Mouse (Mus musculus): ENCODE data around the gene Cdc34b. TPM values are rescaled to one million over a fixed set of nuclear protein-coding genes. Genes with fewer than 3 reads are reported as not detected.

Cdc34b gene
- polyA plus RNA-seq, 1 experiment from 2014 or later: not detected

GRCm38 (mm10) chr11:94762281-94762680 lies 20.7 kb downstream of the Cdc34b start:
- Histone ChIP-seq H3K27ac (ENCODE audit: low read depth, low read length) (no peak overlapping the region), H3K4me2 (ENCODE audit: low read length) (no peak overlapping the region), H3K9me3 (ENCODE audit: control insufficient read depth, low read length) (no peaks in the 10 kb centered on the region), H3K27me3 (replicated peaks; ENCODE audit: control insufficient read depth, insufficient read depth, low read length) (no peaks in the 10 kb centered on the region), H3K9ac (ENCODE audit: low read depth, low read length) (no peak overlapping the region), H3K36me3 (ENCODE audit: control insufficient read depth, insufficient read depth, low read length) (no peaks in the 10 kb centered on the region), H3K4me3 (ENCODE audit: low read length) (no peak overlapping the region), H3K4me1 (ENCODE audit: control insufficient read depth, insufficient read depth, low read depth, low read length) (no peaks in the 10 kb centered on the region)
- no peak for ATAC-seq
- 88% methylated on average over 1 of the region's 1 CpGs for WGBS

- Histone ChIP-seq H3K27me3 (replicated peaks; ENCODE audit: control insufficient read depth, insufficient read depth, low read length) (no peaks in the 10 kb centered on the region), H3K9ac (ENCODE audit: low read depth, low read length) (no peak overlapping the region), H3K4me1 (ENCODE audit: control insufficient read depth, insufficient read depth, low read depth, low read length) (no peaks in the 10 kb centered on the region), H3K27ac (ENCODE audit: low read depth, low read length) (no peak overlapping the region), H3K4me3 (ENCODE audit: low read length) (no peak overlapping the region), H3K4me2 (ENCODE audit: low read length) (no peak overlapping the region), H3K36me3 (ENCODE audit: control insufficient read depth, insufficient read depth, low read length) (no peaks in the 10 kb centered on the region), H3K9me3 (ENCODE audit: control insufficient read depth, low read length) (no peaks in the 10 kb centered on the region)
- 40% methylated on average over 6 of the region's 6 CpGs for WGBS
- no peak for ATAC-seq
Observed at GRCm38 (mm10) chr11:94762775-94763174, 21.2 kb downstream of the Cdc34b start.

DNA sequence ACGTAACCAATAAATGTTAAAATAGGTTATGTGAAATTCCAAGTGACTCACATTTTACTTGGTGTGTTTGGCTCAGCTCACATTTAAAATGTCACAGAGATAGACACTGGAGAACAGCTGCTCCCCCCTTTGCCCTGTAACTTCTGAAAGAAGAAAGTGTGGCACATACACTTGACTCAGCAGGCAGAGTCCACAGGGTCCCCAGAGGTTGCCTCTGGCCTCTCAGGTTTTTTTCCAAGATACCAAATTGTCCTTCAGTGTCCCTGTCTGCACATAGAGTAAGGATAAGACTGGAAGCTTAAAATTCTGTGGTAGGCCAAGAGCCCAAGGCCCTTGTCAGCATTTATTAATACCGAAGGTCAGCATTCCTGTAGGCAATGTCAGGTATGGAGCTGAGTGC lies 25.7 kb downstream of the Cdc34b start:
- no peaks in the 10 kb centered on the region for H3K9me3 ChIP-seq (ENCODE audit: control insufficient read depth, low read length)
- no peaks in the 10 kb centered on the region for H3K27me3 ChIP-seq (replicated peaks; ENCODE audit: control insufficient read depth, insufficient read depth, low read length)
- 95% methylated on average over 2 of the region's 2 CpGs for WGBS
- no peak for ATAC-seq
- H3K27ac ChIP-seq (ENCODE audit: low read depth, low read length): no peak overlapping the region
- H3K4me2 ChIP-seq (ENCODE audit: low read length): no peak overlapping the region
- no peak overlapping the region for H3K4me3 ChIP-seq (ENCODE audit: low read length)
- H3K36me3 ChIP-seq (ENCODE audit: control insufficient read depth, insufficient read depth, low read length): no peaks in the 10 kb centered on the region
- no peak overlapping the region for H3K9ac ChIP-seq (ENCODE audit: low read depth, low read length)
- H3K4me1 ChIP-seq (ENCODE audit: control insufficient read depth, insufficient read depth, low read depth, low read length): no peaks in the 10 kb centered on the region

DNA sequence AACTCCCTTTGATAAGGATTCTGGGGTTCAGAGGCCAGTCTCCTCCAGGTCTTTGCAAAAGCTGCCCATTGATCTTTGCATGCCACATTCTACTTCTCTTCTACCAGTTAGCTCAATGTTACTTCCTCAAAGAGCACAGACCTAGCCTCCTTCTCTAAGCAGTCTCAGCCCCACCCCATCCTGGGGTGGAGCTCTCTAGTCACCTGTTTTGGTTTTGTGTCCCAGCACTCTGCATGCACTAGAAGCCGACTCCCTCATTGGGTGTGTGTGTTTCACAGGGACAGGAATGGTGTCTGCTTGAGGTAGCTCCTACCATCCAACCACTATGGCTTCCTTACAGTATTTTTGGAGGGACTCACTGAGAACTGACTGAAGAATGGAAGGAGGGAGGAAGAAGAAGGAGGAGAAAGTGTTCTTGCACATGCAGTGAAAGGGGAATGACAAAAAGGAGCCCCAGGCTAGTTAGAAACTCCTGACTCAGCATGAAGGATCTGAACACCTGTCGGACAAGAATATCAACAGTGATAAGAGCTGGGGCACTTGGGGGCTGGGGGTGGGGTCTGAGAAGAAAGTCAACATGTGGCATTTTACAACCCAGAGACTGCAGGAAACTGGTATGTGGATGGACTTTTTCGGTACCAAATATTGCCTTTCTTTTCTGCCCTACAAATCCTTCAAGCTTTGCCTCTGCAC lies 30.9 kb downstream of the Cdc34b start:
- no peak overlapping the region for H3K4me2 ChIP-seq (ENCODE audit: low read length)
- H3K9ac ChIP-seq (ENCODE audit: low read depth, low read length): no peak overlapping the region
- no peaks in the 10 kb centered on the region for H3K36me3 ChIP-seq (ENCODE audit: control insufficient read depth, insufficient read depth, low read length)
- no peak overlapping the region for H3K27ac ChIP-seq (ENCODE audit: low read depth, low read length)
- H3K27me3 ChIP-seq (replicated peaks; ENCODE audit: control insufficient read depth, insufficient read depth, low read length): no peaks in the 10 kb centered on the region
- no peak overlapping the region for H3K4me3 ChIP-seq (ENCODE audit: low read length)
- no peaks in the 10 kb centered on the region for H3K9me3 ChIP-seq (ENCODE audit: control insufficient read depth, low read length)
- no peaks in the 10 kb centered on the region for H3K4me1 ChIP-seq (ENCODE audit: control insufficient read depth, insufficient read depth, low read depth, low read length)
- ATAC-seq: no peak
- WGBS: 85% methylated on average over 3 of the region's 3 CpGs

DNA sequence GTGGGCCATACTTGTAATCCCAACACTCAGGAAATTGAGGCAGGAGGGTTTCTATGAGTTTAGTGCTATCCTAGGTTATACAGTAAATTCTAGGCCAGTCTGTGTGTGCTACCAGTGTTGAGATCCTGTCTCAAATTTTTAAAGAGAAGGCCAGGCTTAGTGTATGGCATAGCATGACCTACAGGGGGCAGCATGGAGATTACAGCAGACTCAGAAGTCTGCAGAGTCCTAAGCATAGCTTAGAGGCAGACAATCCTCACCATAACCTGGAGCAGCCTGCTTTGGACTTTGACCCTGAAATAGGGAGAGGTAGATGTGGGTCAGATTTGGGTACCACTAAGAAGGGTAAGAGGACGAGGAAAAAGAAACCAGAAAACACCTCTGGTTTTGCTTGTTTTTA lies 32.3 kb downstream of the Cdc34b start:
- Histone ChIP-seq H3K4me1 (ENCODE audit: control insufficient read depth, insufficient read depth, low read depth, low read length) (no peaks in the 10 kb centered on the region), H3K4me3 (ENCODE audit: low read length) (no peak overlapping the region), H3K9ac (ENCODE audit: low read depth, low read length) (no peak overlapping the region), H3K27ac (ENCODE audit: low read depth, low read length) (no peak overlapping the region), H3K9me3 (ENCODE audit: control insufficient read depth, low read length) (no peaks in the 10 kb centered on the region), H3K4me2 (ENCODE audit: low read length) (no peak overlapping the region), H3K27me3 (replicated peaks; ENCODE audit: control insufficient read depth, insufficient read depth, low read length) (no peaks in the 10 kb centered on the region), H3K36me3 (ENCODE audit: control insufficient read depth, insufficient read depth, low read length) (no peaks in the 10 kb centered on the region)
- 85% methylated on average over 1 of the region's 1 CpGs for WGBS
- ATAC-seq: no peak

DNA sequence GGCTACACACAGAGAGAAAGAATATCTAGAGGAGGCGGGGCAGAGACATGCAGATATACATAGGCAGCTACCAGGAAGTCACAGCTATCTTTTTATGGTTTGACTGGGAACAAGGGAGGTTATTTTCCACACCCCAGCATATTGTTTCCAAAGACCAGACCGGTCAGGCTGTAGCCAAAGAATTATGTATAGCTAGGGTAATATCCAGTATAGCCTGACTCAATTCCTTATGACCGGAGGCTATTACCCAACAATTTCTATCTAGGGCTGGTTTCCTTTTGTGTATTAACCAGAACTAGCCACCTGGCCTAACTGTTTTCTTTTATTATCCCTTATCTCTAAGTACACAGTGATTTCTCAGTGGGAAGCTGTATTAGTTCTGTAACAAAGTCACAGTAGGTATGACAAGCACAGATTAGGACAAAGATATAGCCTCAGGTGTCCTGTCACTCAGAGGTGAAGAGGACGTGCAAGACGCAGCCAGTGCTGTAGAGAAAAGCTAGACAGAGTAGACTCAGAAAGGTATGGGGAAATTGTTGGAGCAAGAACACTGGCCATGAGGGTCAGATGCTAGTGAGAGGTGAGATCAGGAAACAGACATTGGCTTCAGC lies 33.4 kb downstream of the Cdc34b start:
- H3K9me3 ChIP-seq (ENCODE audit: control insufficient read depth, low read length): no peaks in the 10 kb centered on the region
- no peaks in the 10 kb centered on the region for H3K4me1 ChIP-seq (ENCODE audit: control insufficient read depth, insufficient read depth, low read depth, low read length)
- no peaks in the 10 kb centered on the region for H3K27me3 ChIP-seq (replicated peaks; ENCODE audit: control insufficient read depth, insufficient read depth, low read length)
- no peak overlapping the region for H3K27ac ChIP-seq (ENCODE audit: low read depth, low read length)
- WGBS: 89% methylated on average over 5 of the region's 5 CpGs
- no peak overlapping the region for H3K4me2 ChIP-seq (ENCODE audit: low read length)
- no peak for ATAC-seq
- no peaks in the 10 kb centered on the region for H3K36me3 ChIP-seq (ENCODE audit: control insufficient read depth, insufficient read depth, low read length)
- no peak overlapping the region for H3K9ac ChIP-seq (ENCODE audit: low read depth, low read length)
- no peak overlapping the region for H3K4me3 ChIP-seq (ENCODE audit: low read length)

- H3K9ac ChIP-seq (ENCODE audit: low read depth, low read length): no peak within 1 kb of the TSS
- no peaks in the 10 kb centered on the region for H3K4me1 ChIP-seq (ENCODE audit: control insufficient read depth, insufficient read depth, low read depth, low read length)
- H3K4me2 ChIP-seq (ENCODE audit: low read length): no peak within 1 kb of the TSS
- H3K27ac ChIP-seq (ENCODE audit: low read depth, low read length): no peak within 1 kb of the TSS
- no peaks in the 10 kb centered on the region for H3K36me3 ChIP-seq (ENCODE audit: control insufficient read depth, insufficient read depth, low read length)
- H3K9me3 ChIP-seq (ENCODE audit: control insufficient read depth, low read length): no peaks in the 10 kb centered on the region
- no peaks in the 10 kb centered on the region for H3K27me3 ChIP-seq (replicated peaks; ENCODE audit: control insufficient read depth, insufficient read depth, low read length)
- no peak for ATAC-seq
- no peak within 1 kb of the TSS for H3K4me3 ChIP-seq (ENCODE audit: low read length)
Observed at GRCm38 (mm10) chr11:94782603-94783002, 41.0 kb downstream of the Cdc34b start, which contains the start of gene Tmem92. TSS of gene Tmem92 (minus strand) at chr11:94782703.

DNA sequence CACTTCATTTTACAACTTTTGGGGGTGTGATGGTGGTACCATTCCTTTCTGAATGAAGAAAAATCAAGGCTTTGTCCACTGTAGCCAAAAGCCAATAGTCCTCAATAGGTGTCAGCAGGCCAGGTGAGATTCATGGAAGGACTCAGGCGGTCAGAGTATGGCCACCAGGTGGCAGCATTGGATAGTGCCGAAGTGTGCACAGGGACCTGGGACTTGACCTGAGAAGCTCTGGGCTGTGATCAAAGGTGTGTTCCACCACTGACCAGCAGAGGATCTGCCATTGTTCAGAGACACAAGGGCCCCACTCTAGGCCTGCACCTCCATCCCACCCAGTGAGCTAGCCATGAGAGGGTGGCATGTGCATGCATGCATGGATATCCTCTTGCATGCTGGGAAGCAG lies 43.7 kb downstream of the Cdc34b start:
- Histone ChIP-seq H3K4me2 (ENCODE audit: low read length) (no peak overlapping the region), H3K27me3 (replicated peaks; ENCODE audit: control insufficient read depth, insufficient read depth, low read length) (no peaks in the 10 kb centered on the region), H3K36me3 (ENCODE audit: control insufficient read depth, insufficient read depth, low read length) (no peaks in the 10 kb centered on the region), H3K9ac (ENCODE audit: low read depth, low read length) (no peak overlapping the region), H3K27ac (ENCODE audit: low read depth, low read length) (no peak overlapping the region), H3K4me3 (ENCODE audit: low read length) (no peak overlapping the region), H3K9me3 (ENCODE audit: control insufficient read depth, low read length) (no peaks in the 10 kb centered on the region), H3K4me1 (ENCODE audit: control insufficient read depth, insufficient read depth, low read depth, low read length) (no peaks in the 10 kb centered on the region)
- 20% methylated on average over 2 of the region's 2 CpGs for whole genome bisulfite sequencing
- ATAC-seq: 0 out of 2 replicates have a peak, but pooled peaks have one; percentile 42

- H3K4me3 ChIP-seq (ENCODE audit: low read length): no peak overlapping the region
- ATAC-seq: no peak
- H3K4me1 ChIP-seq (ENCODE audit: control insufficient read depth, insufficient read depth, low read depth, low read length): no peaks in the 10 kb centered on the region
- no peak overlapping the region for H3K9ac ChIP-seq (ENCODE audit: low read depth, low read length)
- no peaks in the 10 kb centered on the region for H3K27me3 ChIP-seq (replicated peaks; ENCODE audit: control insufficient read depth, insufficient read depth, low read length)
- no peak overlapping the region for H3K4me2 ChIP-seq (ENCODE audit: low read length)
- no peak overlapping the region for H3K27ac ChIP-seq (ENCODE audit: low read depth, low read length)
- H3K36me3 ChIP-seq (ENCODE audit: control insufficient read depth, insufficient read depth, low read length): no peaks in the 10 kb centered on the region
- H3K9me3 ChIP-seq (ENCODE audit: control insufficient read depth, low read length): no peaks in the 10 kb centered on the region
Observed at GRCm38 (mm10) chr11:94791700-94792099, 50.1 kb downstream of the Cdc34b start.
